Mouse (Mus musculus) ovary, postnatal 14 days (tissue): ENCODE measurements at regions not wholly inside any gene's neighbourhood (a gene's known extent, or its start where the extent isn't known, plus 50 kb on each side); places are given as distances from the start of the nearest gene placed in this dataset.

ENCODE experiments used
- DNase-seq: peaks from one replicate; pipeline ENCODE4 v3.0.0; 2022; ENCODE audit warnings: low spot score

GRCm38 (mm10) chr7:39866674-39867428 lies 349.3 kb downstream of the Zfp619 start:
- no peak for DNase-seq

- DNase-seq: no peak
These were observed 349.9 kb downstream of the Zfp619 start for GRCm38 (mm10) chr7:39867451-39867850.

GRCm38 (mm10) chr7:39882113-39882512 lies 364.5 kb downstream of the Zfp619 start:
- no peak for DNase-seq

GRCm38 (mm10) chr7:39894208-39894896 lies 376.8 kb downstream of the Zfp619 start:
- no peak for DNase-seq

- DNase-seq: no peak
These were observed 379.4 kb downstream of the Zfp619 start for GRCm38 (mm10) chr7:39896918-39897317.

GRCm38 (mm10) chr7:39898268-39898667 lies 380.7 kb downstream of the Zfp619 start:
- DNase-seq: no peak

GRCm38 (mm10) chr7:39933946-39934345 lies 416.4 kb downstream of the Zfp619 start:
- no peak for DNase-seq

GRCm38 (mm10) chr7:39937262-39937661 lies 419.7 kb downstream of the Zfp619 start:
- DNase-seq: no peak

GRCm38 (mm10) chr7:39942262-39942900 lies 424.8 kb downstream of the Zfp619 start:
- DNase-seq: peak; percentile 1

GRCm38 (mm10) chr7:39954110-39954509 lies 436.5 kb downstream of the Zfp619 start:
- DNase-seq: no peak

- no peak for DNase-seq
These were observed 437.4 kb downstream of the Zfp619 start for GRCm38 (mm10) chr7:39954931-39955330.

GRCm38 (mm10) chr7:39978121-39978520 lies 460.6 kb downstream of the Zfp619 start:
- DNase-seq: no peak

GRCm38 (mm10) chr7:39981647-39982046 lies 464.1 kb downstream of the Zfp619 start:
- no peak for DNase-seq
